Mouse (Mus musculus) Muller cell, postnatal 12 days (primary cell): ENCODE measurements around the gene Nckap5.

Experiments
- DNase-seq: peaks from one replicate; pipeline ENCODE4 v3.0.0-alpha.2; 2015; ENCODE audit errors: inconsistent ontology term

Nckap5 gene

DNA sequence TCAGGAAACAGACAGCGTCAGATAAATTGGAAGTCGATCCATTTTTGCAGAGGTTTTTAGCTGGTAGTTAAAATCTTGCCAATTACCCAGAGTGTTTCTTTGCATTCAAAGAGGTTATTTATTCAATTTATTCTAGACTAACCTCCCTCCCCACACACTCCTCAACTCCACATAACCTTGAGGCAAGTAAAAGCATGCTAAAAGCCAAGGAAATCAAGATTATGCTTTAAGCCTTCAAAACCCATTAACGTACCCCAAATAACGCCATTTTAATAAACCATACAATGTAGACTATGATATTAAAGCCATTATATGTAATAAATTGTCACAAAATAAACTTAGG, 129.7 kb downstream of the Nckap5 start:
- DNase-seq: no peak

- peak; percentile 9 for DNase-seq
Measured at GRCm38 (mm10) chr1:126700063-126700977, 130.3 kb downstream of the Nckap5 start.

DNA sequence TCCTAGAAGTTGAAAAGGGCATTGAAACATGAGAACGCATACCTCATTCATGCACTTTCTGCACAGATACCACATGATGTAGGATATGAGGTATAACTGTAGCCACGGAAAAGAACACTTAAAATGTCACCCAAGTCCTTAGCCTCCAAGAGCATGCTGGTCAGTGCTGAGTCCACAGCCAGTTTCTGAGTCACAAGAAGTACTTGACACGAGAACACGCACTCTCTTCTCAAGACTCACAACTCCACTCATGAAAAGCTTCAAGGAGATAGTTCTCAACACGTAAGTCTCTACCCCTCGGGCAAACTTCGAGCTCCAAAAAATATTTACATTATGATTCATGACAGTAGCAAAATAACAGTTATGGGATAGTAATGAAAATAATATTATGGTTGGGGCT, 137.0 kb downstream of the Nckap5 start:
- DNase-seq: no peak

DNA sequence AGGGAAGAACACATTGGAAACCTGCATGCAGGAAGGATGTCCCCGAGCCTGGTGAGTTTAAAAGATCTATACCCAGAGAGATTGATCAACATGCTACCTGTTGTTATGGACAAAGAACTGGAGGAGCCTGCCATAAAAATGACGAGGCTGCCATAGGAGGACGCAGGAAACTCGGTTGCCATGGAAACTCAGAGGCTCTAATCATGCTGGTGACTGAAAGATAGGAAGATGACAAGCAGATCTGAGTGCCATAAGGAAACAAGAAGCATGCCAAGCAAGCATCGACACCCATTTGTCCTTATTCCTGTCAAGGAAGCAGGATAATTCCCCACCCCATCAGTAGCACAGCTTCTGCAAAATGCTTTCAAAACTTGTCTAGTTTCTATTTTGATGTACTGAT, 142.0 kb downstream of the Nckap5 start:
- DNase-seq: no peak

DNA sequence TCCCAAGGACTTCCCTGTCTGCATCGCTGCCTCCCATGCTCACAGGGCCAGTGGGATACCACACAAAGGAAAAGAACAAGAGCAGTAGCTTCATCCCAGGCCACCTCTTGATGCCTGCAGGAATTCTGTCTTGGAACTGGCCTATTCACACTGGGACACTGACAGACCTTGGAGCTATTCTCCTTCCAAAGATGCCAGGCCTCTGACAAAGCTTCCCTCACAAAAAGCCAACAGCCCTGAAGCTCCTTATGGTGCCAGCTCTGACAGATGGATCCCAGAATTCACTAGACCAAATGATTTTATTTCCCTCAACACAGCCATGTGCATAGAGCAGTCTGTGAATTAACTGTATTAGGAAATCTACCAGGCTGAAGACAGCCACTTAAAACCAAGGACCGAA, 143.9 kb downstream of the Nckap5 start:
- peak; percentile 87 for DNase-seq

GRCm38 (mm10) chr1:126683621-126684445, 146.8 kb downstream of the Nckap5 start:
- peak; percentile 96 for DNase-seq

- DNase-seq: peak; percentile 19
Measured at GRCm38 (mm10) chr1:126681773-126682172, 148.8 kb downstream of the Nckap5 start.

- DNase-seq: no peak
Measured at GRCm38 (mm10) chr1:126679348-126679747, 151.3 kb downstream of the Nckap5 start.

DNA sequence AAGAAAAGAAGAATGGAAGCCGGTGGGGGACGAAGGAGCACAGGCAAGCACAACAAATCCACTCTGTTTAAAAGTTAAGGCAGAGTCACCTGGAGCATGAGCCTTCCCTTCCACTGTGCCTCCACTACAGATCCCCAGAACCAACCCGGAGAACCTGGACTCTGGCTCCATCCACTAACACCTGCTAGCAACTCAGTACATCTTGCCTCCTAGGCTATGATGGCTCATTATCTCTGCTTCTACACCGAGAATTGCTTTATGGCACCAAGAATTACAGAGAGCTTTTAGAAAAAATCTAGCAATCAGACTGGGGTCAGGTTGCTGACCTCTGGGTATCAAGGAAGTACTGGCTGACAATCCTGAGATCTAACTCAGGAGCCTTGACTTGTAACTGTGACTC, 153.3 kb downstream of the Nckap5 start:
- no peak for DNase-seq

GRCm38 (mm10) chr1:126676769-126677168, 153.8 kb downstream of the Nckap5 start:
- DNase-seq: no peak

- DNase-seq: no peak
Measured at GRCm38 (mm10) chr1:126675142-126675541, 155.5 kb downstream of the Nckap5 start.

- no peak for DNase-seq
Measured at GRCm38 (mm10) chr1:126673238-126673637, 157.4 kb downstream of the Nckap5 start.

DNA sequence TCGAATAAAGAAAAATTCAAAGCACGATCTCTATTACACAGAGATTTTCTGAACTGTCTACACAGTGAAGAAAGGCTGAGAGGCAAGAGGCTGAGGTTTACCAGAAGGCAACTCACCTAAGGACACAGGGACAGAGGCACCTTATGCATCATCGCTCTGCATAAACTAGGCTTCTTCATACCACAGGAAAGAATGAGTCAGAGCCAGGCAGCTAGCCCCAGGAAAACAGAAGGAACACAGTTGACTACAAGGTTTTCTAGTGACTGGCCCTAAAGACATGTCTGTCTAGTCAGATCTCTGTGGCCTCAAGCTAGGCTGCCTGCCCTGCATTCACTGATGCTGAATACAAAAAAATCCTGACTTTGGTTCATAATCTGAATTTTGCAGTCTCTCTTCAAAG, 160.1 kb downstream of the Nckap5 start:
- peak; percentile 81 for DNase-seq

DNA sequence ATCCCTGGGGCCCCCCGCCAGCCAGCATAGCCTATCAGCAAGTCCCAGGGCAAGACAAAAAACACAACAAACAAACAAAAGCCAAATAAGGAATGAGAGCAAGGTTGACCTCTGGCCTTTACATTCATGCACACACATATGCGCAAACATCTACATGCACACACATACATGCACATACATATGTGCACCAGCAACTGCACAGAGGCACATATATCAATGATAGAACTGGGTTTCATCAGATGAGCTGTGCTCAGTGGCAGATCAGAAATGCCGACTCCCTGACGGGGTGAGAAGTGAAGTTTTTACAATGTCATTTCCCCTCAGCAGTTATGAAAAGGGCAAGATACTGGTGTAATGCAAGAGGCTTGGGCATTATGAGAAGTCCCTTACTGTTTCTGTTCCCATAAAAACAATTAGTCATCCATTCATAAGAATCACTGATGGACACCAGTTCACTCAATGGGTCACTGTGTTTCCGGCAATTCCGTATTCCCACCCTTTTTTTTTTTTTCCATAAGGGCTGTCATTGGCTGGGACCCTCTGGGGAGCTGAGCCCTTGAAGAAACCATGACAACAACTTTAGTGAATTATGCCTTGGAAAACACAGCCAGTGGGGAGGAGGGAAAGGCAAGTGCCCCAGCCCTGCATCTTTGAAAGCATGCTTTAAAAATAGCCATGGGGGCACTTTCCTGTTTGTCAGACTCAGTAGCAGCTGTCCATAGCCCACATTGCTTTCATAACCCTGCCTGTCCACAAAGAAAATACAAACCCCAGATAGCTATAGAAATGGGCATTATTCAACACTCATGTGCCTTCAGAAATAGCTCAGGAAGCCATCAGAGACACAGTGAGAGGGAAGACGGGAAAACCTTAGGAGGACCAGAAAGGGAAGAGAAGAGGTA, 170.2 kb downstream of the Nckap5 start:
- peak; percentile 83 for DNase-seq

DNA sequence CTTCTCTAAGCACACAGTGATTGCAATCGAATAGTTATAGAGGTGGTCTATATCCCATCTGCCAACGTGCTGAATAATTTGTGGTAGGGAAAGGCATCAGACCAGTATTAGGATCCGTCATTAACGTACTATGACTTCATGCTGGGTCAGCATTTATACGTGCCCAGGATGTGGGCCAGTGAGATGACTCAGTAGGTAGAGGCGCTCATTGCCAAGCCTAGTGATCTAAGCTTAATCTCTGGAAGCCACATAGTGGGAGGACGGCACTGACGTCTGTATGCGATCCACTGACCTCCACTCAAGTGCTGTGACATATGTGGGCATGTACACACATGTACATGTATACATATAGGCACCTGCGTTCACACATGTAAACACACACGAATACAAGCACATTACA, 171.9 kb downstream of the Nckap5 start:
- peak; percentile 17 for DNase-seq

- peak; percentile 88 for DNase-seq
Measured at GRCm38 (mm10) chr1:126656246-126656645, 174.4 kb downstream of the Nckap5 start.

DNA sequence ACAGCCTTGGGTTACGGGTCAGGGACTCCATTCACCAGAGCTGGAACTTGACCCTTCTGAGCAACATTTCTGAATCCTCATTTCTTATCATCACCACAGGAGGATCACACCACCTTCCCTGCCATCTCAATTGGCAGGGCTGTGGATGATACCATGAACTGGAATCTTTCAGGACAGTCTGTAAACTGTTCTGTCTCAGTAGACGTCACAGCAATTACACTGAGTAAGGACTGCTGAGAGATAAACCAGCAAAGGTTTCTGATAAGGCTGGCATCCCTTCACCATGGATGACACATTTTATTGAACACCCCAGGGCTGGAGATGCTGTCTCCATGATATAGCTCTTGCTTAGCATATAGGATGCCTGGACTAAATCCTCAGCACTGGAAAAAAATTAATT, 178.5 kb downstream of the Nckap5 start:
- DNase-seq: no peak

- DNase-seq: no peak
Measured at GRCm38 (mm10) chr1:126650806-126651205, 179.8 kb downstream of the Nckap5 start.

GRCm38 (mm10) chr1:126642751-126643150, 187.8 kb downstream of the Nckap5 start:
- no peak for DNase-seq

DNA sequence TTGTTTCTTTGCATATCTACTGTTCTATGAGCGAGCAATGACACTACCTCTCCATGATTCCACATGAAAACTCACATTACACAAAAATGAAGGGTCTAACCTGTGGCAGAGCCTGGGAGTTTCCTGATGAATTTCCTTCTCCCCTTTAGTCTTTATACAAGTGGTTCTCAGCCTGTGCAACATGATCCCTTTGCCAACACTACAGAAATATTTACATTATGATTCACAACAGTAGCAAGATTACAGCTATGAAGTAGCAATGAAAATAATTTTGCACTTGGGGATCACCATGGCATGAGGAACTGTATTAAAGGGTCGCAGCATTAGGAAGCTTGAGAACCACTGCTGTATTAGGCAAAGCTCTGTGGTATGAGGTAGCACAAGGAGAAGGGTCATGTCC, 191.1 kb downstream of the Nckap5 start:
- DNase-seq: no peak

DNA sequence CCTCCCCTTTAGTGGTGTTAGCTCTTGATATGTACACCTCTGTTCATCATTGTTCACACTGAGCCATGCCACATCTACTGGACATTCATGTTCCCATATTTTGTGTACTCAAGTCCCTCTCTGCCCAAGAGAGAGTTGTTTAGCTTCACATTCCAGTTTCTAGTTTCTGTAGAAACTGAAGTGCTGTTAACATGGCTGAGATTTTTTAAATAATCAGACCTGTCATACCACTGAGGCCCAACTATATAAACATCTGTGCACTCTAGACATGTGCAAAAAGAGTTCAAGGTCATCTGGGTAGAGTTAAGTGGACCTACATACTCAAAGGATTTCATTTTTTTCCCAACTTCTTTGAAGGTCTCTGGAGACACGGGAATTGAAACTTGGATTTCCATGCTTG, 193.1 kb downstream of the Nckap5 start:
- DNase-seq: no peak

DNA sequence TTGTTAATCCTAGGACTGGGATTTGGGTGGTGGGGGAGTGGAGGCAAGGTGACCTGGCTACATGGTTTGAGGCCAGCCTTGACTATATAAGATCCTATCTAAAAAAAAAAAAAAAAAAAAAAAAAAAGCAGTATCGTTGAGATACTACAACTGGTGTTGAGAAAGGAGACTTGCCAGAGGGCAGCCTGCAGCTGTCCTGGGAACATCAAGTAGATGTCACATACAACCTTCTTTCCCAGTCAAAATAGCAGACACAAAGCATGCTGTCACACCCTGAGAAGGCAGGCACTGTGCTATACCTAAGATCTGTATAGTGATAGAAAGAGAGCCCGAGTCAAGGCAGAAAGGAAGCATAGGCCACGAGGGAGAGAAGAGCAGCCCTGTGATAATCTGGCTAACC, 204.4 kb downstream of the Nckap5 start:
- DNase-seq: no peak
